Mouse (Mus musculus) duodenum, adult 2 months (tissue): ENCODE results near the gene Zfp39. TPM values are rescaled to one million over a fixed set of nuclear protein-coding genes. Genes with fewer than 3 reads are reported as not detected.

Experiments used
- polyA plus RNA-seq: library from polyadenylated mRNA; depleted of rRNA; stranded (reverse); fragments of >200 nt; gene quantifications from 2 replicates; pipeline ENCODE4 v1.2.3, GENCODE M21; 2012; ENCODE audit warnings: low replicate concordance; rRNA removed

Zfp39 gene
- 0.06 and 0.07 TPM in 2 replicates for polyA plus RNA-seq

DNA sequence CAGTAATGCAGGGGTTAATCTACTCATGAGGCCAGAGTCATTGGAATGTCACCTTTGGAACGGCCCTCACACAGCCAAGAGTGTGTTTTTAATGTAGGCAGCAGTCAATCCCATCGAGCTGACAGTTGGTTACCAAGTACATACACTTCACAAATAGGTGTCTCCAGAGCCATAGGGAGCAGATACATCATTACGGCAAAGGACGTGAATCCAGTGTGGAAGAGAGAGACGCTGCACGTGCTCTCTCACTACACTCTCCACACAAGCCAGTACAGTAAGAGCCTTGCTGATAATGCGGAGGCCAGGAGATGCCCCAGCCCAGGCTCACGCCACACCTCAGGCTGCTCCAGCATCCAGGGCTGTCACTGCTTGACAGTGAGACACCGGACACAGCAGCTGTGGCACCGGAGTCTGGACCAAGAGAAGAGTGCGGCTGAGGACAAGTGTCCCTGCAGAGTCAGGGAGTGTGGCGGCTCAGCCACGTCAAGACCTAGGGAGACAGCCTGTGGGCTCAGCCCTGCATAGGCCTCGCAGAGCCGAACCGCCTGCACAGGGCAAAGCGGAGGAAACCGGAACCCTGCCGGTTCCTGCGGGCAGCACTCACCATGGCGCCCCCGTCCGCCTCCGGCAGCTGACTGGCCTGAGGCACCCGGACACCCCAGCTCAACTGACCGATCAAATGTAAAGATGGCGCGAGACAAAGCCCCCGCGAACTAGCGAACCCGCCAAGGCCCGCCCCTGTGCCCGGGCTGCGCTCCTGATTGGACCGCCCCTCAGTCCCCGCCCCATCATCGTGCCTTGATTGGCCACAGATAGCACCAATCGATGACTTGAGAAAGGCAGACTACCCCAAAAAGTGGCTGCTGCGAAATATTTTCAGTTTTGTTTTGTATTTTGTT, at the start of gene Zfp39:
Gene Zfp39, minus strand, starts transcription at position 715 of the 899 bp plus-strand sequence.

DNA sequence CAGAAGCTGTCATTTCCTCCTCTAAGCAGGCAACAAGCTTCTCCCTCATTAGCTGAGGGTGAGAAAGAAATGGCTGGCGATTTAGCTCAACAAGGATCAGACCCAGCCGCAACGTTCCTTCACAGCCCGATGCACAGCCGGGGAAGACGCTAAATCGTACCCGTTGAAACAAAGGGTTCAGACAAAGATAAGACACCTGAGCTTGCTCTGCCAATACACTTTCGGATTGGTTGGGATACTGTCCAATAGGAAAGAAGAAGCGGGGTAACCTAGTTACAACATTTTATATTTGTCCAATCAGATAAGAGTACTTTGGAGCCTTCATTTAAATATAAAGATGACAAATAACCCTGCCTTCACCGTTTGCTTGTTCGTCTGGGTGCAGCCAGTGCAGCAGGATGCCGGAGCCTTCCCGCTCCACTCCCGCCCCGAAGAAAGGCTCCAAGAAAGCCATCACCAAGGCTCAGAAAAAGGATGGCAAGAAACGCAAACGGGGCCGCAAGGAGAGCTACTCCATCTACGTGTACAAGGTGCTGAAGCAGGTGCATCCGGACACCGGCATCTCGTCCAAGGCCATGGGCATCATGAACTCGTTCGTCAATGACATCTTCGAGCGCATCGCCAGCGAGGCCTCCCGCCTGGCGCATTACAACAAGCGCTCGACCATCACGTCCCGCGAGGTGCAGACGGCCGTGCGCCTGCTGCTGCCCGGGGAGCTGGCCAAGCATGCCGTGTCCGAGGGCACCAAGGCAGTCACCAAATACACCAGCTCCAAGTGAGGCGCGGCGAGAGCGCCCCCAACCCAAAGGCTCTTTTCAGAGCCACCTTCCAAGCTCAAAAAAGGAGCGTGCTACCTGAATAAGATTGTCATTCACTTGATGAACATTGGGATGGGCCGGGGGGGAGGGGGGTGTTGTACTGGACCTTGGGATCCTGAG, 44.8 kb upstream of the Zfp39 start, which contains the start of gene Hist3h2ba:
Gene Hist3h2ba, plus strand, starts transcription at position 379 of the 938 bp plus-strand sequence.

GRCm38 (mm10) chr11:58938322-58939087, 34.5 kb upstream of the Zfp39 start, which contains the start of gene Rnf187:
TSS of gene Rnf187 (minus strand) at chr11:58938916.

DNA sequence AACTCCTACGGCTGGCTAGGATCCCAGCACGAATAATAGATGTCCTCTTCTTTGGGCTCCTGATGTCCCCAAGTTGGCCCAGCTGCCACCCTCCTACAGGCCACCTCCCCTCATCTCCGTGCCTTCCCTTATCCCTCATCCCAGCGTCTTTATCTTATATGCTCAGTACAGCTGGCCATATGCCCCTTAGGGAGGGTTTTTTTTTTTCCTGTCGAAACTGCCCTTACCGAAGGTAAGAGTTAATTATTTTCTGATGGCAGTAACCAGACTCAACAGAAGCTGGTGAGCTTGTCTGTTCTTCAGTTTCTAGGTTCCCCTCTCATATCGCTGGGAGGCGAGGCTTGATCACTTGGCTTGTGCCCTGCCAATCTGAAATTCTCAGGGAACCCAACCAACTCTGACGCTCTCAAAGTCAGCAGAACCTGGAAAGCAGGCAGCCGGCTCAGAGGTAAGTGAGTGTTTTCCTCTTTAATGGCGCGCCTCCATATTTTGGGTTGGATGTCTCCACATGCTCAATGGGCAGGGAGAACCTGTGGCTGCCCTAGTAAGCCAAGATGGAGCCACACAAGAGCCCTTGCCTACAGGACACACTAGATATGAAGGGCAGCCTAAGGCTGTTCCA, 13.8 kb upstream of the Zfp39 start, which contains the start of gene Btnl10:
Gene Btnl10, plus strand, starts transcription at position 164 of the 622 bp plus-strand sequence.

GRCm38 (mm10) chr11:58867039-58867953, 36.7 kb downstream of the Zfp39 start, which contains the start of gene 2810021J22Rik:
TSS of gene 2810021J22Rik (plus strand) at chr11:58867216.

DNA sequence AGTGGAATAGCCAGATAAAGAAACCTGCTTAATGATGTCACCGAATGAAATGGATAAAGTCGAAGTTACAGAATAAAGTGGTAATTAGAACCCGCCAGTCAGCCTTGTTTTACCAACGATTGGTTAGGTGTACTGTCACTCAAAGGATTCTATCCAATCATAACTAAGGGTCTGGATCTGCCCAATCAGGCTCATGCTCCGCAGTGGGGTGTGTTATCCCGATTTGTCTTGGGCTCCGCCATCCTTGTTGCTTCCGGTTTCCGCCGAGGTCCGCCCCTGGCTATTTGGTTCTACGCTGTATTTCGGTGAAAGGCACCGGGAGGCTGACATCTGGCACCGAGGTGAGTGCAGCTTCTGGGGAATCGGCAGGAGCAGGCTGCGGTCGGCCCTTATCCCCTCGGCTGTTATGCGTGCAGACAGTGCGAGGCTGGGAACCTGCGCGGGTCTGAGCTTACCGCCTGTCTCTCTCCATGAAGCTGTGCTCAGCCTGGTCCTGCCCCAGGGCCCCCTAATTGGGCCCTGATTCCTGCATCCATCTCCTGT, 57.0 kb downstream of the Zfp39 start, which contains the start of gene Gm12258:
Gene Gm12258, plus strand, starts transcription at position 240 of the 543 bp plus-strand sequence.

DNA sequence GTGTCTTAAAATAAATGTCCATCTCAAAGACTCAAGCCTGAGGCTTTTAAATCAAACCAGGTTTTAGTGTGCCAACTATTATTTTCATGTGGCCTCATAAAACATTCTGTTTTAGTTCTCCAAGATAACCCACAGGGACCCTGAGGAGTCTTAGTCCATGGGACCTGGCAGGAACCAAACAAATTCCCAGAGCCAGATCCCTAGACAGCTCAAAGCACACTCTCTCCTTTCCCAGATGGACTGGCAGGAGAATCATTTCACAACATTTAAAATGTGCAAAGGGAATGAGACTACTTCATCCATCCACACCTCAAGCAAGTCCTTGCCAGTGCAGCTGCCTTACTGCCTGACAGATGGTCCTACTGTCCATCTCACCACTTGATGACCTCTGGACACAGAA, 65.1 kb downstream of the Zfp39 start, which contains the start of gene Olfr311:
Gene Olfr311, plus strand, starts transcription at position 301 of the 400 bp plus-strand sequence.

Other genes starting within 250 kb of the Zfp39 start
- gene Olfr322, start 245.4 kb downstream of the Zfp39 start, polyA plus RNA-seq, result not detected in 2 replicates
- not detected in 2 replicates for gene Olfr320, start 223.1 kb downstream of the Zfp39 start, polyA plus RNA-seq
- gene Olfr319, start 205.1 kb downstream of the Zfp39 start, polyA plus RNA-seq, result not detected in 2 replicates
- gene Olfr318, start 180.2 kb downstream of the Zfp39 start, polyA plus RNA-seq, result not detected in 2 replicates
- gene Olfr317, start 165.0 kb downstream of the Zfp39 start, polyA plus RNA-seq, result not detected in 2 replicates
- not detected in 2 replicates for gene Olfr316, start 151.5 kb downstream of the Zfp39 start, polyA plus RNA-seq
- not detected in 2 replicates for gene Olfr315, start 131.0 kb downstream of the Zfp39 start, polyA plus RNA-seq
- not detected in 2 replicates for gene Olfr314, start 121.3 kb downstream of the Zfp39 start, polyA plus RNA-seq
- gene Fam183b, start 102.3 kb downstream of the Zfp39 start, polyA plus RNA-seq, result 0.39 and 2.2 TPM in 2 replicates
- not detected in 2 replicates for gene Olfr313, start 89.2 kb downstream of the Zfp39 start, polyA plus RNA-seq
- gene Olfr312, start 75.0 kb downstream of the Zfp39 start, polyA plus RNA-seq, result not detected in 2 replicates
- gene Olfr311, start 65.0 kb downstream of the Zfp39 start, polyA plus RNA-seq, result not detected in 2 replicates
- 0.24 and 0.98 TPM in 2 replicates for gene Gm12258, start 57.1 kb downstream of the Zfp39 start, polyA plus RNA-seq
- gene 2810021J22Rik, start 37.0 kb downstream of the Zfp39 start, polyA plus RNA-seq, result 0.36 and 0.91 TPM in 2 replicates
- not detected in 2 replicates for gene Btnl10, start 13.7 kb upstream of the Zfp39 start, polyA plus RNA-seq
- 171 and 270 TPM in 2 replicates for gene Rnf187, start 34.7 kb upstream of the Zfp39 start, polyA plus RNA-seq
- 1.5 and 3.2 TPM in 2 replicates for gene Hist3h2ba, start 44.7 kb upstream of the Zfp39 start, polyA plus RNA-seq
- gene Hist3h2a, start 50.5 kb upstream of the Zfp39 start, polyA plus RNA-seq, result 8.0 and 11.6 TPM in 2 replicates
- gene Trim17, start 50.5 kb upstream of the Zfp39 start, polyA plus RNA-seq, result 0.08 and 0.09 TPM in 2 replicates
- 22.8 and 25.2 TPM in 2 replicates for gene Trim11, start 73.9 kb upstream of the Zfp39 start, polyA plus RNA-seq
- 0.83 and 1.4 TPM in 2 replicates for gene Obscn, start 232.2 kb upstream of the Zfp39 start, polyA plus RNA-seq